Mouse (Mus musculus) gastrocnemius, postnatal 14 days (tissue): ENCODE measurements around the gene Tnrc6b. TPM values are rescaled to one million over a fixed set of nuclear protein-coding genes. Genes with fewer than 3 reads are reported as not detected.
A peak's percentile ranks its signal among the peaks of the same experiment; 100 is the strongest.
"Not testable (repeated sequence)": the region's sequence is repeated elsewhere in the genome, so short reads cannot be mapped to it uniquely, and the experiment has no call there.

ENCODE experiments used
- DNase-seq: peaks from one replicate; pipeline ENCODE4 v3.0.0; 2021; ENCODE audit warnings: mixed read lengths
- intact Hi-C: fragments of 180-260 bp; cut with DNase I; formaldehyde crosslinking; loops from one replicate; pipeline ENCODE4 v1.15.1; 2025; ENCODE audit warnings: low total_unique reads
- total RNA-seq, 2 experiments: library from RNA; stranded (reverse); gene quantifications; 2 replicates each; pipeline ENCODE4 v1.2.3; 2021

Gene Tnrc6b
- total RNA-seq, 2 experiments from 2014 or later, result 40.6 to 45.7 TPM

- DNase-seq, intact Hi-C loops: not testable (repeated sequence)
Measured at GRCm38 (mm10) chr15:80930676-80931320, 219.7 kb downstream of the Tnrc6b start.

DNA sequence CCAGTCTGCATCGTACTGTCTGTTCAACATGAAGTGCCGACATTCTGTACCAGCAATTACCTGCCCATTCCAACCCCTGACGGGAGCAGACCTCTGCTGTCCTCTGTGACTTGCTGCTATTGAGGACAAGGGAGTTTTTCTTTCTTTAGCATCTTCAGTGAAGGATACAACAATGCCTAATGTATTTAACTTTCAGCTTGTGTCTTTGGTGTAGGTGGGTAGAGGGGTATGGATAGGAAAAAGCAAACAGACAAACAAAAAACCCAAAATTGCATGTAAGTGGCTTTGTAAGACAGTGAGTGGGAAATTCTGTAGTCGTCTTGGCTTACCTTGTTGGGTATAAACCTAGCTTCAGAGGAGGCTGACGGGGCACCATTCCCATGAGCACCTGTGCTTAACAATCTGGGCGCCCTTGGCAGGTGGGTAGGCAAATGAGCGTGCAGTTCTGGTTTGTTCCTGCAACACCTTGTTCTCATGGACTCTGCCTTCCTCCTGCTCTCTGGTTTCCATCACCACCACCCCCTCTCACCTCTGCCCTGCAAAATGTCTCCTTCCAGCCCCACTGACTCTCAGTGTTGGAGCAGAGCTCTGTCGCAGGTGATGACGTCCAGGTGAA, 220.3 kb downstream of the Tnrc6b start:
- intact Hi-C loops, result no loop called here
- no peak for DNase-seq

DNA sequence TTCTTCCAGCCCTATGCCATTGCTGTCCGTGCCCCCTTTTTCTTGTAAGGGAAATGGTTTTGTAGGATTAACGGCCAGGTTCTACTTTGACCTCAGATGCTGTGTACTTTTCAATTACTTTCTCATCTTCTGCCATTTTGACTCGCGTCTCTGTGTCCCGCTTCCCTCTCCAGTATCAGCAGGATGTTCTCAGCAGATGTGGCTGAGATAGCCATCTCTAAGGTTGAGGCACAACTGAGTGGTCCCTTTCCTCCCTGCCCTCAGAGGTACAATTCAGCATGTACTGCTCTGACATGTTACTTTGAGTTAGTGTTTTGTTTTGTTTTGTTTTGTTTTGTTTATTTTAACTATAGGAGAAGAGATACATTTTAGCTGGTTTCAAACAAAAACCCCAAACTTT, 223.7 kb downstream of the Tnrc6b start:
- DNase-seq, result no peak
- intact Hi-C loops, result no loop called here

- intact Hi-C loops, result no loop called here
- peak; percentile 29 for DNase-seq
Measured at GRCm38 (mm10) chr15:80936686-80937085, 225.6 kb downstream of the Tnrc6b start.

GRCm38 (mm10) chr15:80938615-80939014, 227.5 kb downstream of the Tnrc6b start:
- intact Hi-C loops, result no loop called here
- DNase-seq, result no peak

GRCm38 (mm10) chr15:80939401-80939800, 228.3 kb downstream of the Tnrc6b start:
- no peak for DNase-seq
- intact Hi-C loops, result no loop called here

GRCm38 (mm10) chr15:80941468-80942040, 230.4 kb downstream of the Tnrc6b start:
- intact Hi-C loops, result no loop called here
- DNase-seq, result no peak

GRCm38 (mm10) chr15:80945851-80946250, 234.7 kb downstream of the Tnrc6b start:
- no peak for DNase-seq
- intact Hi-C loops, result no loop called here

DNA sequence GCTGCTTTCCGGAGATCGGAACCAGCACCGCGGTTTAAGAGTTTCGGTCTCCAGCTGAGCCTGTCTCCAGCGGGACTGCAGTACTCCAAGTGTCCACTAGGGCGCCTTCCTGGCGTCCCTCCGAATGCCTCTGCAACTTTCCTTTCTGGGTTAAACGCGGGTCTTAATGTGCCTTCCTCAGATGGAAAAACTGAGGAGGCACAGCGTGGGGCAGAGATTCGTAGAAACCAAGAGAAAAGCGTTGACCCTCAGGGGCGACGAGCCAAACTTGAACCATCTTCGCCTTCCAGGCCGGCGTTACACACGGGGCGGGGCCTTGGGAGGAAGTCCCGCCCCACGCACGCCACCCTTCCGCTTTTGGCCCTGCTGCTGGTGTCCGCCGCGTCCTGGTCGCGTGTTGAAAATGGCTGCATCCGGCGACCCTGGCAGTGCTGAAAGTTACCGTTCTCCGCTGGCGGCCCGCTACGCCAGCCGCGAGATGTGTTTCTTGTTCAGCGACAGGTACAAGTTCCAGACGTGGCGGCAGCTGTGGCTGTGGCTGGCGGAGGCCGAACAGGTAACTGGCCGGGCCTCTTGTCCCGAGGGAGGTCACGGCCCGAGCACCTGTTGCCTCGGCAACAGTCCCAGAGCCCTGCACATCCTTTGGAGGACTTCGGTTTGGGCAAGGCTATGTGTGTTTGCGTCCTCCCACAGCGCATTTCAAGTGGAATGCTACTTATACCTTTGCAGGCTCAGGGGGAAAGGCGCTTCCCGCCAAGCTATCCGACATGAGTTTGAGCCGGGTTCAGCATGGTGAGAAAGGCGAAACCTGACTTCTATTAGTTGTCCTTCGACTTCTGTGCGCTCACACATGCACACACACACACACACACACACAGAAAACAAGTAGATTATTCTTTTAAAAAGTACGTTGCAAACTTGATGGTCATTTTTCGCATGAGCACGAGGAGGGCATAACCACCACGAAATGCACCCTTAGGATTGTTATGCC, 237.3 kb downstream of the Tnrc6b start, which contains the start of gene Adsl:
Adsl (plus strand) TSS at position 346 of the 991 bp plus-strand sequence.
- DNase-seq, result peak; percentile 89
- intact Hi-C loops, result no loop called here

DNA sequence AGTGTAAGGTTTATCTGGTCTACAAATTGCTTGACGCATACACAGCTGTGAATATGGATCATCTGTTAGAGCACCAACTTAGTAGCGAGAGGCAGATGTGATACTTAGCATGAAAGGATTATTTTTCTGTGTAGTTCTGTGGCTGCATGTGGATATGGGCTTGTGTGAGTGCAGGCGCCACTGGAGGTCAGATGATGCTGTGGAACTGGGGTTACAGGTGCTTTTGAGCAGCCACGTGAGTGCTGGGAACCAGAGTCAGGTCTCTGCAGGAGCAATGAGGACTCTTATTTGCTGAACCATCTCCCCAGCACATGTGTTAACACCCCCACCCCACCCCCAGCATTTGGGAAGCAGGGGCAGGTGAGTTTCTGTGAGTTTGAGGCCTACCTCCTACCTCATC, 238.3 kb downstream of the Tnrc6b start:
- intact Hi-C loops, result no loop called here
- no peak for DNase-seq

DNA sequence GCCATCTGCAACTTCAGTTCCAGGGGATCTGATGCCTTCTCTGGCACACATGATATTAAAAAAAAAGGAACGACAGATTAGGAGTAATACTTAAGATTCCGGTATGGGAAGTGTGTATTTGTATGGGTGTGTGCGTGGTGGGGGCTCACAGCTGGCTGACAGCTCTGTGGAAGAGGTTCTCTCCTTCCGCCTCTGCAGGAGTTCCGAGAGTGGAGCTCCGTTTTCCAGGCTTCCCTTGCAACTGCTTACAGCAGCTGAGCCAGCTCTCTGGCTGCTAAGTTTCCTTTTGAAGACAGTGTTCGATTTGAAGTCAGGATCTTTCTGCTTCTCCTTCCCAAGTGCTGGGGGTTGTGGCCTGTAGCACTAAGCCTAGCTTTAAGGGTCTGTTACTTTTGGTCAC, 238.9 kb downstream of the Tnrc6b start:
- no peak for DNase-seq
- intact Hi-C loops, result no loop called here

- no peak for DNase-seq
- intact Hi-C loops, result no loop called here
Measured at GRCm38 (mm10) chr15:80953971-80954370, 242.9 kb downstream of the Tnrc6b start.

GRCm38 (mm10) chr15:80954861-80955260, 243.7 kb downstream of the Tnrc6b start:
- intact Hi-C loops, result no loop called here
- DNase-seq, result no peak

DNA sequence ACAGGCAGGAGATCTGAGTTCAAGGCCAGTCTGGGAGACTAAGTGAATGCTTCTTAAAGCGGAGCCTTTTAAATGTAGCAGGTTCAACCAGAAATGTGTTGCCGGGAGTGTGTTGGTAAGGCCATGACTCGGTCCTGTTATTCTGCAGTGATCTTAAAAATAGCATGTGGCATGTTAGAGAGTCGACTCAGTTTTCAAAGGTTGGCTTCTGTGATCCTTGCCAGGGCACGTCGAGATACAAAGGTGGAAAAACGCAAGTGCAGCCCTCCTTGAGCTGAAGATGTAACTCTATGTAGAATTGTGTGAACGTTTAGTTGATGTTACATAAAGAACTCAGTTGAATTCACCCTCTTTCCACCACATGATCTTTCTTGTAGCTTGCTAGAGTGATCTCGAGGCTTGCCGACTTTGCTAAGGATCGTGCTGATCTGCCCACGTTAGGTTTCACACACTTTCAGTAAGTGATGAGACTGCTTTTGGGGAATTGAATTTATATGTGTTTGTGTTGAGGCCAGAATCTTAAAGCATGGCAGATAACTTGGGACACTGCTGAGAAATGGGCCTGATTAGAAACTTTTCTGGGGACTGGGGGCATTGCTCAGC, 244.8 kb downstream of the Tnrc6b start:
- intact Hi-C loops, result no loop called here
- DNase-seq, result no peak

DNA sequence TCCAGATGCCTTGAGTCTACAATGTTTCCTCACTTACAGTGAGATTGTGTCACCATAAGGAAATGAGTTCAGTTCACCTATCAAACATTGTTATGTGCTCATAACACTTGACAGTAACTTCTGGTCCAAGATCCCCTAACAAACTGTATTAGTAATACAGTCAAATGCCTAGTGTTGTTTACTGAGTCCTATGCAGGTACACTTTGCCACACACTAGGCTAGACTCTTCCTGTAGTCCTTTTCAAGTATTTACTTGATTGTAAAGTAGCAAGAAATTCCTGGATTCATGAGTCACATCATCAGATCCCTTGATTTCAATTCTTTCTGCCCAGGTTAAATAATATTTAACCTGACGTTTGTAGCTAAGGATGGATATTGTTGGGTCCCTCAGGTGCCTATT, 258.3 kb downstream of the Tnrc6b start:
- intact Hi-C loops, result no loop called here
- DNase-seq, result no peak

GRCm38 (mm10) chr15:80974311-80974710, 263.2 kb downstream of the Tnrc6b start:
- intact Hi-C loops, result no loop called here
- no peak for DNase-seq

GRCm38 (mm10) chr15:80975666-80976065, 264.6 kb downstream of the Tnrc6b start:
- intact Hi-C loops, result no loop called here
- no peak for DNase-seq

DNA sequence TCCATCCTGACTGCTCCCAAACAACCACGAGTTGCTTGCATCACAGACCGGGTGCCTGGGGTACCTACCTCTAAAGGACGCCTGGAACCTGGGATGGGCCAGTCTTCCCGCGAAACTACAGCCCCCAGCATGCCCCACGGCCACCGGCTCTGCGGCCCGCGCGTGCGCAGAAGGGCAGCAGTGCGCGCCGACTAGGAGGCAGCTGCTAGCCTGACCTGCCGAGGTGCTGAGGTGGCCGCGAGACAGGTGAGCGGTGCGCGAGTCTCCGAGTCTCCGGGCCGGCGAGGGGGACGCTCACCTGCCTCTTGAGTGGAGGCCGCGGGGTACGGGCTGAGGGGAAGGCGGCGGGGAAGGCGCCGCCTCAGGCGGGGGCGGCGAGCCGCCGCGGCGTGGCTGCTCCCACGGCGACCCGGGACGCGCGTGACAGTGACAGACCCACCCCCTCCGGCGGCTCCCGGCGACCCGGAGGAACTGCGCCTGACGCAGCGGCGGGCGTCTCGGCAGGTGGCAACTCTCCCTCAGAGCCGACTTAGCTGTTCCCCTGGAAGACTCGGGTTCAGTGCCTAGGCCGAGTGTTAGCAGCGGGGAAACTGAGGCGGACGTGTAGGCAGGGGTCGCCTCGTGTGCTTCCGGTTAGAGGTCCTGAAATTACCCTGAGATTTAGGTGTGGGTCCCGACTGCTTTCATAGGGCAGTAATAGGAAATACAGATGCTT, 266.7 kb downstream of the Tnrc6b start, which contains the start of gene Sgsm3:
Sgsm3 (plus strand) TSS at position 146 of the 715 bp plus-strand sequence.
- intact Hi-C loops, result no loop called here
- peak; percentile 84 for DNase-seq

DNA sequence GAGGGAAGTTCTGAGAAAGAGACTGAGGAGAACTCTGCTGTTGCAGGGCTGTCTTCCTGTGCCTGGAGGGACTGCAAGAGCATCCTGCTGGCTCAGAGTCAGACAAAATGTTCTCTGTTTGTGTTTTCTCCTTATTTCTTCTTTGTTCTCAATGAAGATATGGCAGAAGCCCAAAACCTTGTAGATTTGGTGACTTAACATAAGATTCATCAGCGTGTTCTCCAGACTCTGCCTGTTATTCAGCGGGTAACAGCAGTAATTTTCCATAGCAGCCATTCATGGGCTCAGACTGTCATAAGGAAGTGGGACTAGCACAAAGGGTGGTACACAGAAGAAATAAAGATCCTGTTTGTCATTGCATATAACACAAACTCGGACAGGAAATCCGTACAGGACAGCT, 268.5 kb downstream of the Tnrc6b start:
- no peak for DNase-seq
- intact Hi-C loops, result no loop called here
